Mouse (Mus musculus) MEL (cell line): ENCODE data around the gene Epc2.

Source experiments
- BHLHE40 ChIP-seq: IDR thresholded peaks from 2 replicates; pipeline ENCODE4 v1.6.1; 2012; ENCODE audit warnings: low read depth, mild to moderate bottlenecking, inconsistent platforms, low read length, improper control_type of control experiment, borderline replicate concordance
- POLR2A ChIP-seq, 2 experiments: IDR thresholded peaks; 2 replicates each; pipeline ENCODE4 v1.6.1; 2011 to 2012; ENCODE audit warnings: low read length in 2 of 2, mild to moderate bottlenecking in 2 of 2, control low read depth in 1 of 2, improper control_type of control experiment in 1 of 2, low read depth in 1 of 2, moderate library complexity in 1 of 2; ENCODE audit not compliant: control insufficient read depth in 1 of 2, insufficient read depth in 1 of 2, poor library complexity in 1 of 2
- TBP ChIP-seq: IDR thresholded peaks from 2 replicates; pipeline ENCODE4 v1.8.0; 2011; ENCODE audit warnings: low read depth, low read length, improper control_type of control experiment

DNA sequence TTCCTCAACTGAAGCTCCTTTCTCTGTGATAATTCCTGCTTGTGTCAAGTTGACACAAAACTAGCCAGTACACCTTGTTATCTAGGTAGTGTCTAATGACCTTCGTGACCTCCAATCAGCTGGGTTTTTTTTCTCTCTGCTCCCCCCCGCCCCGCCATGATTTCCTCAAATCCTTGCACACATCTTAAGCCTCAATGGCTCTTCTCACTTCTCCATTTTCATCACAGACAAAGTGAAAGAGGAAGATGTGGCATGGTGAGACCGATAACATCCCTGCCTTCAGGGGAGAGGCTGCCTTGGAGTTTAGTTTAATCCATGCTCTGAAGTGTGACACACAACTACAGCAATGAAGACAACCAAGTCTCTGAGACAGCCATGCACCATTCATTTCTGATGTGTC is 26.5 kb upstream of the Epc2 start:
- TF ChIP-seq POLR2A (IDR thresholded peaks at IDR 0.05; ENCODE audit: control insufficient read depth in 1 of 2, insufficient read depth in 1 of 2, low read depth in 1 of 2, low read length in 2 of 2, poor library complexity in 1 of 2) = no peak
- TF ChIP-seq BHLHE40 = no peak
- no peak for TF ChIP-seq TBP
